Mouse (Mus musculus) limb, embryonic 13.5 days (tissue): ENCODE measurements around the gene Wdfy2. TPM values are rescaled to one million over a fixed set of nuclear protein-coding genes. Genes with fewer than 3 reads are reported as not detected.

Experiments
- microRNA-seq: library from miRNA; unstranded; fragments of <30 nt; microRNA quantifications from one replicate; pipeline ENCODE4, GENCODE M21; 2016
- polyA plus RNA-seq: library from polyadenylated mRNA; unstranded; fragments of >200 nt; fragmentation: Nextera tagmentation; extraction: Ambion mirVana; gene quantifications from 2 replicates; pipeline ENCODE4 v1.2.1, GENCODE M21; 2015

The Wdfy2 gene
- polyA plus RNA-seq, 1 experiment from 2014 or later, result 8.6 TPM

Small RNAs within 50 kb of the gene (microRNA-seq; reads per million reads assigned to microRNA genes)
- gene Mir6541, result not detected
- 0.52 reads per million for gene Mir8098

Other genes starting within 250 kb of the Wdfy2 start
- not detected in 2 replicates for gene Serpine3, start 174.0 kb upstream of the Wdfy2 start, polyA plus RNA-seq
- 23.3 and 23.7 TPM in 2 replicates for gene Ints6, start 76.5 kb upstream of the Wdfy2 start, polyA plus RNA-seq
- not detected in 2 replicates for gene Defb48, start 146.8 kb downstream of the Wdfy2 start, polyA plus RNA-seq
- not detected in 2 replicates for gene Defb47, start 160.4 kb downstream of the Wdfy2 start, polyA plus RNA-seq
- not detected in 2 replicates for gene Defb43, start 174.1 kb downstream of the Wdfy2 start, polyA plus RNA-seq
- gene Defb42, start 209.3 kb downstream of the Wdfy2 start, polyA plus RNA-seq, result 0.40 TPM in 1 of 2 replicates, not detected in the other
- gene Defb30, start 212.3 kb downstream of the Wdfy2 start, polyA plus RNA-seq, result not detected in 2 replicates